Comparison of ENCODE assay signal across 24 mouse cellular contexts in the genomic region with DNA sequence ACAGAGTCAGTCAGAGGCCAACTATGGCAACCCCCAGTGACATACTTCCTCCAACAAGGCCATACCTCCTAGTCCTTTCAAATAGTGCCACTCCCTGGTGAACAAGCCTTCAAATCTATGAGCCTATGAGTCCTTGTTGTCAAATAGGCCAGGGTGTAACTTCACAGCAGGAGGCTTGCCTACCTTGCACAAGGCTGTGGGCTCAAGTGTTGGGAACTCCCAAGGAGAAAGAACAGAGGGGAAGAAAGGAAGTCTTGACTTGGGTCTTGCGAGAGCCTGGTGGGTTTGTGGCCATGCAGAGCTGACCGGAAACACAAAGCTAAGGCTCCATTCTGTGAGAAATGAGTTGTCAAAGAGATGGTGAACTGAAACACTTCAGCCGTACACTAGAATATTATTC.
"Had no signal": no experiment of that assay in that cellular context is flagged by ENCODE, and none has a peak within 500 bp of the region (broad histone marks: within the 10 kb centered on the region; RNA-seq: fewer than 3 reads in every experiment).

No protein-coding gene starts in this region.

- ATAC-seq: hindbrain, postnatal 0 days; intestine, embryonic 16.5 days; liver, embryonic 12.5 days had no signal

- DNase-seq: gastrocnemius, postnatal 14 days; gastrocnemius, postnatal 36 days; heart, adult 18-20 months; heart, postnatal 14 days; heart, postnatal 36 days; kidney, adult 11 months; kidney, adult 2 months; kidney, adult 9 months; kidney, postnatal 14 days; kidney, postnatal 36 days; layer of hippocampus, adult 9-11 months; liver had no signal

- H3K9ac ChIP-seq: heart, embryonic 12.5 days; hindbrain, embryonic 13.5 days; hindbrain, embryonic 15.5 days; kidney, embryonic 15.5 days; limb, embryonic 12.5 days; liver, embryonic 12.5 days had no signal

- H3K4me2 ChIP-seq: heart, embryonic 12.5 days; hindbrain, embryonic 13.5 days; hindbrain, embryonic 15.5 days; kidney, embryonic 15.5 days; limb, embryonic 12.5 days; liver, embryonic 12.5 days had no signal

- H3K27ac ChIP-seq: heart, embryonic 10.5 days; hindbrain, embryonic 13.5 days; hindbrain, embryonic 15.5 days; hindbrain, postnatal 0 days; kidney, embryonic 15.5 days; kidney, postnatal 0 days; left cerebral cortex, adult 2 months; limb, embryonic 10.5 days; limb, embryonic 12.5 days; liver, embryonic 12.5 days had no signal

- H3K27me3 ChIP-seq: heart, embryonic 12.5 days; hindbrain, embryonic 13.5 days; hindbrain, embryonic 15.5 days; kidney, embryonic 15.5 days; limb, embryonic 12.5 days had no signal

- H3K9me3 ChIP-seq: heart, embryonic 10.5 days; heart, embryonic 12.5 days; hindbrain, embryonic 13.5 days; hindbrain, embryonic 15.5 days; kidney, embryonic 15.5 days; limb, embryonic 10.5 days; limb, embryonic 12.5 days; liver, embryonic 12.5 days had no signal

- H3K4me1 ChIP-seq: hindbrain, embryonic 15.5 days; liver, embryonic 12.5 days had no signal

- H3K36me3 ChIP-seq: heart, embryonic 10.5 days; heart, embryonic 12.5 days; hindbrain, embryonic 13.5 days; hindbrain, embryonic 15.5 days; kidney, embryonic 15.5 days; limb, embryonic 10.5 days; limb, embryonic 12.5 days; liver, embryonic 12.5 days had no signal

- H3K4me3 ChIP-seq: heart, embryonic 10.5 days; heart, embryonic 12.5 days; hindbrain, embryonic 13.5 days; hindbrain, embryonic 15.5 days; kidney, embryonic 15.5 days; left cerebral cortex, adult 2 months; limb, embryonic 10.5 days; limb, embryonic 12.5 days; liver, embryonic 12.5 days had no signal
